Mouse (Mus musculus) splenic B cell, adult 2 months (primary cell): ENCODE measurements around the gene Dclre1b.
A peak's percentile ranks its signal among the peaks of the same experiment; 100 is the strongest.
"Not testable (repeated sequence)": the region's sequence is repeated elsewhere in the genome, so short reads cannot be mapped to it uniquely, and the experiment has no call there.

Source experiments
- DNase-seq: peaks from one replicate; pipeline ENCODE4 v3.0.0-alpha.2; 2011; ENCODE audit warnings: low read depth, low spot score
- H3K27me3 ChIP-seq: 2 replicates; pipeline ENCODE4 v1.6.1; 2012; ENCODE audit warnings: mild to moderate bottlenecking, low read length, moderate library complexity, mixed read lengths; ENCODE audit not compliant: control insufficient read depth, poor library complexity, insufficient read depth, severe bottlenecking
- H3K36me3 ChIP-seq: 2 replicates; pipeline ENCODE4 v1.6.1; 2012; ENCODE audit warnings: mild to moderate bottlenecking, low read length, moderate library complexity, mixed read lengths; ENCODE audit not compliant: control insufficient read depth, poor library complexity, insufficient read depth, severe bottlenecking

Gene Dclre1b

DNA sequence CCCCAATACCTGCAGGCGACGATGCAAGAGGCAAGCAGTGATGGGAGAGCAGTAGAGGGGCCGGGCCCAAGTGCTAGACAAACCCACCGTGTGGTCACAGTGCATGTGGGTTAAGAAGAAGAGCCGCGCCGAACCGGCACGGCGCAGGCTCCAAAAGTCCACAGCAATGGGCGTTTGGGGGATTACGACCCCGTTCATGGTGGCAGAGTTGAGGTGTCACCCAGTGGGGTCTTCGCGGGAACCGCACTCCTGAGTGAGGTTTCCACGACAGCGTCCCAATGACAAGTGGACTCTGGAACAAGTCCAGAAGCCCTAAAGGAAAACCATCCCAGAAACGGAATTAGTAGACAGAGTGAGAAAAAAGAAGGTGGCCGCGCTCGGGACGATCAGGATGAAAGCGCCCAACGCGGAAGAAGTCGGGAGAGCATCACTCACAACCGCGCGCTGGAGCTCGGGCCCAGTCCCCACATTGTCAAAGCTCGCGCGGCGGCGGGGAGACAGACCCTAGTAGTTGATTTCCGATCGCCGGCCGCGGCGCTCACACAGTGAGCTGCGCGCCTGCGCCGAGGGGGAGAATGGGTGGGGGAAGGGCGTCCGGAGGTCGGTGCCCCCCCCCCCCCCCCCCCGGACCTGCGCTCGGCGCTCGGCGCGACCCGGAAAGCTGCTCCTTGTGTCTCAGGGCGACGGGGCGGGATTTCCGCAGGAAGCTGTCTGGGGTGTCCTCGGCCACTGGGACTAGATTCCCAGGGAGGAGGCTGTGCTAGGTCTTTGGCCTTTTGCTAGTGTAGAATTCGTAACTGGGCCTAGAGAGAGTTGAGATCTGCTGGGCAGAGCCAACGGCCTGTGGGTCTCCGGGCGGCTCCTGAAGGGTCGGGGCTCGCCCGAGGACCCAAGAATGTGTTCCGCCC is at the start of gene Dclre1b, which contains the start of the genes Ap4b1 and Gm43064:
TSS of gene Dclre1b (minus strand) at position 554 of the 908 bp plus-strand sequence.
TSS of gene Ap4b1 (plus strand) at position 630 of the 908 bp plus-strand sequence.
TSS of gene Gm43064 (plus strand) at position 683 of the 908 bp plus-strand sequence.
- peak; percentile 95 for DNase-seq
- H3K36me3 ChIP-seq = peaks cover 7% of the 10 kb centered on the region; the same call in 1 of the 2 replicates
- H3K27me3 ChIP-seq = no peaks in the 10 kb centered on the region

DNA sequence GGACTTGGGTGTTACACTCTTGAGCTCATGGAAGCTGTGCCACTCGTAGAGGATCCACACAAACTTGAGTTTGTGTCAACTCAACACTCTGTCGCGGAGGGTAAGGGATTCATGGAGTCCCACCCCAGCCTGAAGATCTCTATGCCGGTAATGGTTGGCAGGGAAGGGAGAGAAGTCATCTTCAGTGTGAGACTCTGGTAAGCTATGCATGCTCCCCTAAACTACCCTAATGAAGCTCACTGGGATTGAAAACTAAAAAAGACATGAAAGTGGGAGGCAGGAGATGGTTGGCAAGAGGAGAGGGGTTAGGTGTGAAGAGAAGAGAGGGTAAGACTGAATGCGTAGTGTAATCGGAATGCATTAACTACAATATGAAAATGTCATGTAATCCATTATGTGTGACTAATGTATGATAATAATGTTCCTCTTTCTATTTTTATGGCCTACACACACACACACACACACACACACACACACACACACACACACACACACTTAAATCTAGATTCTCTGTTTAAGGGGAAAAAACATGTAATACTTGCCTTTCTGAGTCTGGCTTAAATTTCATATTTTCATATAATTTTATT is 48.8 kb upstream of the Dclre1b start:
- DNase-seq = peak; percentile 56
- H3K36me3 ChIP-seq = no peaks in the 10 kb centered on the region
- no peaks in the 10 kb centered on the region for H3K27me3 ChIP-seq

DNA sequence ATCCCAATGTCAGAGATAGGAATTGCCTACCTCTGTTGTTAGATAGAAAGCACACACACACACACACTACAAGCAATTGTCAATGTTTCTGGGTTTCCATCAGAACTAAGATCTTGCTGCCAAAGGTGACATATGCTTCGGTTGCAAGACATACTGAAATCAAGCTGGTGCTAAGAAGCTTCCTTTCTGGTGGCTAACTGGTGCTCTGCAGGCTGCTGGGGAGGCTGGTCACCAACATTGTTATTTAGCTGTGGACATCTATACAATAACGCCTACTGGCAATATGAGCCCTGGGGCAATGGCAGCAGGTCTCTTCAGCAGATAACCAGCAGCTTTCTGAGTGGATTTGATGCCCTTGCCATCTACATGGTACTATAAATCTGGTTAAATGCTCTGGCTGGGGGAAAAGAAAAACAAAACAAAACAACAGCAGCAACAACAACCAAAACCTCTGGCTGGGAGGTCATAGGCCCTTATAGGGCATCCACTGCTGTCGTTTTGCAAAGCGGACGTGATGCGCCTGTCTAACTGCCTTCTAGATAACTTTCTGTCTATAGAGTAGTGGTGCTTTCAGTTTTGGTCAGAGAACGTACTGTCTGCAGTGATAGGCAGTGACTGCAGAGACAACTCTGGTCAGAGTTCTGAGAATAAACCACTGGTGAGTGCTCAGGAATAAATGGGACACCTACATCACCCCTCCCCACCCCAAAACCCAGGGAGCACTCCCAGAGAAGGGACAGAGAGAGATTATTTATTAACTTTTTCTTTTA is 48.0 kb upstream of the Dclre1b start:
- no peaks in the 10 kb centered on the region for H3K36me3 ChIP-seq
- DNase-seq = peak; percentile 54
- H3K27me3 ChIP-seq = no peaks in the 10 kb centered on the region

DNA sequence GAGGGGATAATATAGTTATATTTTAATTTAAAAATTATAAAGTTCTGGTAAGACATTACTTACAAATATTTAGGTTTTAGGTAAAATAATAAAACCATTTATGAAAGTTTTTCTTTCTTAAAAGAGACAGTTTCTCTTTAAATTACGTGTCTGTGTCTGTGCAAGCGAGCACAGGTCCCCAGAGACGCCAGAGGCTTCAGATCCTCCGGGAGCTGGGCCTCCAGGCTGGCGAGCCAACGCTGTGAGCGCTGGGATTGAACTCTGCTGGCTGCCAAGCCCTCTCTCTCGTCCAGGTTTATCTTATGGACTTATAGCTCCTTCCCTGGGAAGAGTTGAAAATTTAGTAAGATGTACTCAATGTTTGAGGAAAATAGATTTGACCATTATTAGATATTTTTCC is 44.6 kb upstream of the Dclre1b start:
- no peak for DNase-seq
- no peaks in the 10 kb centered on the region for H3K27me3 ChIP-seq
- no peaks in the 10 kb centered on the region for H3K36me3 ChIP-seq

DNA sequence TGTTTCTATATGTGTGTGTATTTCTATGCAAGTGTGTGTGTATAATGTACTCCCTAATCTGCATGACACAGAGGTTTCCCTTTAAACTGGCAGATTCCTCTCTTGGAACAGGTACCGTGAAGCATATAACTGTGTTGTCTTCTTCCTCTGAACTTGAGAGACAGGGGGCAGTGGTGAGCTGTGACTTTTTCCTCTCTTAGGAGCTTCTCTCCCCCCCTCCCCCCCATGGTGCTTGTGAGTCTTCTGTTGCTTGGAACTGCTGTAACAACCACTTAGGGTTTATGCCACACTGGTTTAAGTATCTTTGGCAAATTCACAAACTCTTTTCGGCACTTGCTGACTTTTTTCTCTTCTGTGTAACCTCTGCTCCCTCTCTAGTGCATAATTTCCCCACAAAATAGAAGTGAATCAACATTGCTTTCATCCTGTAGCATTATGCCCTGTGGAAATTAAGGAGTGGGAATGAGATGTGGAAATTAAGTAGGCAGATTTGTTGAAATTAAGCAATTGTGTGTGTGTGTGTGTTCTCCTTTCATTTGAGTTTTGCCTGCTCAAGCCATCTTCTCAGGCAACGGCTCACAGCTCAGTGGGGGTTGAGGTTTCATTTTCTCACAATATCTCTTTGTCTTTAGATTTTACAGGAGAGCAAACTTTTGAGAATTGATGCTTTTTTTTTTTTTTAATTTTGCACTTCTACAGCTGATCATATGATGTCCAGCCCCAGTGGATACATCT is 43.5 kb upstream of the Dclre1b start:
- peak; percentile 93 for DNase-seq
- H3K27me3 ChIP-seq = no peaks in the 10 kb centered on the region
- no peaks in the 10 kb centered on the region for H3K36me3 ChIP-seq

DNA sequence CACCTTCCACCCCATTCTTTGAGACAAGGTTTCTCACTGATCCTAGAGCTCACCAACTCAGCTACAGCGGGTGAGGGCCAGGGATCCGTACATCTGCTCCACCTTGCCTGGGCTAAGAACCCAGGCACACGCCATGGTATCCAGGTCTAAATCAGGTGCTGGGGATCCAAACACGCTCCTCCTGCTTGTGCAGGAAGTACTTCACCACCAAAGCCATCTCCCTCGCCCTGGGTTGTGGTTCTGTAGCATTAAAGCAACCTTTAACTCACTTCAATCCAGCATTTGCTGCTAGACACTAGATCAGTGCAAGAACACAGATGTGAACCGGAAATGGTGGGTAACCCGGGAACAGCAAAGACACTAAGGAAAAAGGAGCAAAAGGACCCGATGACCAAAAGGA is 42.6 kb upstream of the Dclre1b start:
- no peak for DNase-seq
- H3K27me3 ChIP-seq = no peaks in the 10 kb centered on the region

DNA sequence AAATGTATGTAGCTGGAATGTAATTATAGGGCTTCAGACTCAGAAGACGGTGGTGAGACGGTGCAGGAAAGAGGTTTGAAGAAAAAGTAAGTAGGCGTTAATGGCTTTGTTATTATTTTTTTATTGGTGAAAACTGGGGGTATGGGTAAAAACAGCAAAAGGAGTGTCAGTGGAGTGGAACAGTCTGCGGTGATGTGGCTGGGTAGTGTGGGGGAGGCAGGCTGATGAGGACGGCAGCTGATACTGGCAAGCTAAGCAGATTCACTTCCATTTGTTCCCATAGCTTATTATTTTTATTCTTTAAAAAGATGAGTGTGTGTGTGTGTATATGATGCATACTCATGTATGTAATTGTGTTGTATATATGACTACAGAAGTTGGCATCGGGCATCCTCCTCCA is 42.2 kb upstream of the Dclre1b start:
- no peaks in the 10 kb centered on the region for H3K36me3 ChIP-seq
- DNase-seq = peak; percentile 14
- H3K27me3 ChIP-seq = no peaks in the 10 kb centered on the region

More for the DNA sequence above, 42.6 kb upstream of the Dclre1b start:
- H3K36me3 ChIP-seq = no peaks in the 10 kb centered on the region

DNA sequence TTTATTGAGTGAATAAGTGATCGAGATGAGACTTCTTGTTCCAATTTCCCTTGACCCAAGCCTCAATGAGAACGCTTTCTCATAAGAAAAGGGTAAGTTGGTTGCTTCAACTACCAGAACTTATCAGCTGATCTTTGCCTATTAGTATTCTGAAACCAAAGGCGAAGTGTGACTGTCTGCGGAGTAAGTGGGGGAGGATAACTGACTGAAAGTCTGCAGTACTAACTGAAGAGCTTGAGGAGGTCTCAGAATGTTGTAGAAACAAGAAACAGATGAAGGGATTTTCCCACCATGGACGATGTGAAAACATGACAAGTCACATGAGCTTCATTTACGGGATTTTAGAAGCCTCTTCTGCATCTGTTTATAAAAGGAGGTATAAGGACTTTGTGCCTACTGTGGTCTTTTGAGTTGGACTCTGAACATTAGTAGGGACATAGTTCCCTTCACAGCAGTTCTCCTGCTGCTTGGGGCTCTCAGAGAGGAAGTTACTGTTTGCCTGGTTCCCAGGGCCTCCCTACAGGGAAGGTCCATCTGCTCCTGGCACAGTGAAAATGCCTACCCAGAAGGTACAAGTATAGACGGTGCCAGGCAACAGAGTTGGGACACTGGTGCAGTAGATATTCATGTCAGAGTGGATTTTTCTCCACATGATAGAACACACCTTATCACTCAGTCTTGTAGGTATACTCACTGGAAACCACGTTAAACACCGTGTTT is 41.6 kb upstream of the Dclre1b start:
- no peaks in the 10 kb centered on the region for H3K36me3 ChIP-seq
- peak; percentile 46 for DNase-seq
- no peaks in the 10 kb centered on the region for H3K27me3 ChIP-seq

DNA sequence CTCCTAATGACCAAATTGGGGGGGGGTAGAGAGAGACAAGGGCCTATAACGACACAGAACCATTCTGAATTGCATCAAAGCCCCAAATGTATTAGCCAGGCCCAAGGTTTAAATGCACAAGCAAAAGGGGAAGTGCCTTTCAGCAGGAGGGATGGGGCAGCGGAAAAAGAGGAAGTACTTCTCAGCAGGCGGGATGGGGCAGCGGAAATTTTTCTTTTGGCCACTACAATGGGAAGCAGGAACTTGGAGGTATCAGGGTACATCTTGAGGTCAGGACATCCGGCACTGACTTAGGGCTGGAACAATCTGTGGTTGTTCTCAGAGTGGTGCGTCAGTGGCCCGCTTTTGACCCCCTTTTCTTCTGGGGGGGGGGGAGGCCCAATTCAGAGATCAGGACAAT is 31.7 kb upstream of the Dclre1b start:
- DNase-seq = peak; percentile 35
- H3K36me3 ChIP-seq, H3K27me3 ChIP-seq: not testable (repeated sequence)

DNA sequence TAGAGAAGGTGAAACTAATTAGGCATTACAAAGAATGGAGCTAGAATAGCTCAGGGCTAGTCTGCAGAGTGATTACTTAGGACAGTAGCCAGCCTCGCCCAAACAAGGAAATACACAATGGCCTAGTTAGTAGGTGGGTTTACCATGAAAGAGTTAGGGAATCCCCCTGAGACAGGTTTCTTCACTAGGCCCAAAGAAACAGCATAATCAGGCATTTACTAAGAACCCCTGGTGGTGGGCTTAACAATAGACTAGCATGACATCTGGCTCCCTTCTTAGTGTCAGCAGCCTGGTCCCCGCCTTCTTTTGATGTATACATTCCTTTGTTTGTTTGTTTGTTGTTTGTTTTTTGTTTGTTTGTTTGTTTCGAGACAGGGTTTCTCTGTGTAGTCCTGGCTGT is 31.0 kb upstream of the Dclre1b start:
- H3K36me3 ChIP-seq, H3K27me3 ChIP-seq, DNase-seq: not testable (repeated sequence)

DNA sequence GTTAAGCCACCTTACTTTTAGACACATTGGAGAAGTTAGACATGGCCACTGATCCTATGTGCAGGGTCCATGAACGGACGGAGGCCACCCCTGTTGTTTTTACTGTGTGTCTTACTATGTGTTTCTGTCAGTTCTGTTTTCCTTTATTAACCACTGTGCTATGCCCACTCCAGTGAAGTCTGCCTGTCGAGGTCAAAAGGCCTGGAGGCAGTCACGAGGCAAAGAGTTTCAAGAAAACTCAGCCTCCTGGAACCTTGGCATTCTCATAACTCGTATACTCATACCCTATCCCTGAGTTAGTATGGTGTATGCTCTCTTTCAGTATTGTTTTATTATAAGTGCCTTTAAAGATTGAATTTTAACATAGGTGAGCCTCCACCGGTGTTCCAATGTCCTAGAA is 30.5 kb upstream of the Dclre1b start:
- Histone ChIP-seq H3K36me3 (no peaks in the 10 kb centered on the region), H3K27me3 (no peaks in the 10 kb centered on the region)
- no peak for DNase-seq

DNA sequence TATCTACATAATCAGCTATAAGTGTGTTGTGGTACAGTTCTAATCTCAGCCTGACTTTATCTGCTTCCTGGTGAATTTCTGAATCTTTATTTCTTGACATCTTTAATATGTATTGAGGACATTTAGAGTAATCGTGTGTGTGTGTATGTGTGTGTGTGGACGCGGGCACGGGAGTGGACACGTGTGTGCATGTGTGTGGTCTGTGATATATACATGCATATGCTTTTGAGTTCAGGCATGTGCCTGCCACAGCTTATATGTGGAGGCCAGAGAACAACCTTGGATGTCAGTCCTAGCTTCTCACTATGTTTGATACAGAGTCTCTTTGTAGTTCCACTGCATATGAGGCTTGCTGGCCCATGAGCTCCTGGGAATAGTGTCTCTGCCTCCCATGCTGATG is 27.2 kb upstream of the Dclre1b start:
- H3K36me3 ChIP-seq = no peaks in the 10 kb centered on the region
- no peaks in the 10 kb centered on the region for H3K27me3 ChIP-seq
- DNase-seq = no peak

DNA sequence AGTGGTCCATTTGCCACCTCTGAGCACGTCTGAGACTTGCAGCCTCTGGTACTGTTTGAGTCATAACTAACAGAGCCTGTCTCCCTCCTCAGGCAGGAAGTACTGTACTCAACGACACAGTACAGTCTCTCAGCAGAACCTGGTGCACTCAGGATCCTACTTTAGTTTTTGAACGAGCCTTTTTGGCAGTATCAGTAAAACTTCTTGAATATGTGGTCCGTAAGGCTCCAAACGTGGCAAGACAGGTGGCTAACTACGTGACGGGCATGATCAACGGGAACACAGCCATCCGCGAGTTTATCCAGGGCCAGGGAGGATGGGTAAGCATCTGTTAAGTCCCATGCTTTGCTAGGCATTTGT is 26.7 kb upstream of the Dclre1b start:
- DNase-seq = peak; percentile 36
- Histone ChIP-seq H3K36me3 (no peaks in the 10 kb centered on the region), H3K27me3 (no peaks in the 10 kb centered on the region)
